Comparison of ENCODE assay signal across 1 mouse cellular context in the genomic region with DNA sequence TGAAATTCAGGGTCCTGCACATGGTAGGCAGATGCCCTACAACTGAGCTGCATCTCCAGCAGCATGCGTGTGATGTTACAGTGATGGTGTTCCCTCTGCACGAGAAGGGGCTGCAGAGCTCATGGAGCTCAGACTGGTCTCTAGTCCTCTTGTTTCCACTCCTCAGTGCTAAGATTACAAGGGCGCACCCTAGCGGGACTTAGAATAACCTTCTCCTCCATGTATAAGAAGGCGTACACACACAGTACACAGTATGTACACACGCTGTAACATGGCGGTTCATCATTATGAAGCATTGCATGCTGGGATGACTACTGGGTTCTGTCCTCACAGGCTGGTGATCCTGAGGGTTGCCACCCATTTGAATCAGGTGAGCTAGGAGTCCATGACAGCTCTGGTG.
TF ChIP-seq lines count a peak whose summit lies in the region.

No protein-coding gene starts in this region.

TF ChIP-seq in ES-E14, 5 proteins besides CTCF, POLR2A, EP300 and RAD21 (continued from another document):
- TF ChIP-seq MAFK (IDR thresholded peaks at IDR 0.05; ENCODE audit: insufficient read depth, low read depth, low read length) = no peak
- no peak for TF ChIP-seq ZC3H11A (IDR thresholded peaks at IDR 0.05; ENCODE audit: borderline replicate concordance, low read depth, low read length)
- TF ChIP-seq HCFC1 (IDR thresholded peaks at IDR 0.05; ENCODE audit: borderline replicate concordance, insufficient read depth, low read length) = no peak
